Mouse (Mus musculus): ENCODE results near the gene Batf. TPM values are rescaled to one million over a fixed set of nuclear protein-coding genes. Genes with fewer than 3 reads are reported as not detected.

The Batf gene
- polyA plus RNA-seq, 1 experiment from 2014 or later, result 5.3 TPM

- H3K4me2 ChIP-seq, result no peak overlapping the region
- WGBS, result 56% methylated on average over 2 of the region's 2 CpGs
- no peaks in the 10 kb centered on the region for H3K4me1 ChIP-seq
- no peak overlapping the region for H3K9ac ChIP-seq
- H3K36me3 ChIP-seq, result no peaks in the 10 kb centered on the region
- no peaks in the 10 kb centered on the region for H3K9me3 ChIP-seq
- no peak for ATAC-seq (ENCODE audit: insufficient read depth, low FRiP score, low read depth)
- H3K27ac ChIP-seq, result no peak overlapping the region
- H3K4me3 ChIP-seq (replicated peaks), result no peak overlapping the region
- no peaks in the 10 kb centered on the region for H3K27me3 ChIP-seq (replicated peaks)
Observed at GRCm38 (mm10) chr12:85736203-85736602, 49.7 kb downstream of the Batf start.

DNA sequence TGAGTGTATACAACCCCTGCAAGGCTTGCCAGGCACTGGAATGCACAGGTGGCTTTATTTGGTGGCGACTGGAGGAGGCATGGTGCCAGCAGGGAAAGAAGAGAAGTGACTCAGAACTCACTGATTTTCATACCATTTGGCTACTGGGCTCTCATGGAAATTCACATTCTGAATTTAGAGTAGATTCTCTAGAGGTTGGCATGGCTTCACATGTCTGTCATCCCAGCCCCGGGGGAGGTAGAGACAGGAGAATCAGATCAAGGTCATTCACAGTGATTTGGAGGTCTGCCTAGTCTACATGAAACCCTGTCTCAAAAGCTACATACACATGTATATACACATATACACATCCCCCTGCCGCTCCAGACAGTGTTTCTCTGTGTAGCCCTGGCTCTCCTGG is 50.5 kb downstream of the Batf start:
- no peaks in the 10 kb centered on the region for H3K27me3 ChIP-seq (replicated peaks)
- no peak overlapping the region for H3K9ac ChIP-seq
- ATAC-seq (ENCODE audit: insufficient read depth, low FRiP score, low read depth), result no peak
- no peak overlapping the region for H3K27ac ChIP-seq
- H3K4me3 ChIP-seq (replicated peaks), result no peak overlapping the region
- WGBS, result 88% methylated on average over 3 of the region's 3 CpGs
- no peak overlapping the region for H3K4me2 ChIP-seq
- H3K4me1 ChIP-seq, result no peaks in the 10 kb centered on the region
- no peaks in the 10 kb centered on the region for H3K36me3 ChIP-seq
- H3K9me3 ChIP-seq, result no peaks in the 10 kb centered on the region

- H3K27me3 ChIP-seq (replicated peaks), result 0 out of 2 replicates have a peak, but pooled peaks cover 7% of the 10 kb centered on the region
- peak within 1 kb of the TSS; percentile 46 for H3K4me3 ChIP-seq (replicated peaks)
- no peak within 1 kb of the TSS for H3K27ac ChIP-seq
- H3K36me3 ChIP-seq, result no peaks in the 10 kb centered on the region
- ATAC-seq (ENCODE audit: insufficient read depth, low FRiP score, low read depth), result peak; percentile 87
- no peaks in the 10 kb centered on the region for H3K9me3 ChIP-seq
- 2% methylated on average over 49 of the region's 51 CpGs for WGBS
- H3K4me2 ChIP-seq, result peak within 1 kb of the TSS; percentile 95
- H3K9ac ChIP-seq, result no peak within 1 kb of the TSS; the same call in 1 of the 2 replicates
- H3K4me1 ChIP-seq, result peaks cover 8% of the 10 kb centered on the region; the same call in 1 of the 2 replicates
Observed at GRCm38 (mm10) chr12:85745827-85746695, 59.6 kb downstream of the Batf start, which contains the start of gene Flvcr2. Gene Flvcr2, plus strand, starts transcription at chr12:85746539.

GRCm38 (mm10) chr12:85746696-85747219 is 60.3 kb downstream of the Batf start:
- ATAC-seq (ENCODE audit: insufficient read depth, low FRiP score, low read depth), result 0 out of 2 replicates have a peak, but pooled peaks have one; percentile 25
- 0 out of 2 replicates have a peak, but pooled peaks cover 7% of the 10 kb centered on the region for H3K27me3 ChIP-seq (replicated peaks)
- H3K36me3 ChIP-seq, result no peaks in the 10 kb centered on the region
- H3K4me3 ChIP-seq (replicated peaks), result peak overlapping the region; percentile 46
- peak overlapping the region; percentile 95 for H3K4me2 ChIP-seq
- 19% methylated on average over 21 of the region's 21 CpGs for WGBS
- no peak overlapping the region for H3K27ac ChIP-seq
- no peaks in the 10 kb centered on the region for H3K9me3 ChIP-seq
- H3K4me1 ChIP-seq, result peaks cover 8% of the 10 kb centered on the region; the same call in 1 of the 2 replicates
- no peak overlapping the region; the same call in 1 of the 2 replicates for H3K9ac ChIP-seq

- H3K27ac ChIP-seq, result no peak overlapping the region
- ATAC-seq (ENCODE audit: insufficient read depth, low FRiP score, low read depth), result no peak
Observed at GRCm38 (mm10) chr12:85747343-85747742, 60.9 kb downstream of the Batf start.

DNA sequence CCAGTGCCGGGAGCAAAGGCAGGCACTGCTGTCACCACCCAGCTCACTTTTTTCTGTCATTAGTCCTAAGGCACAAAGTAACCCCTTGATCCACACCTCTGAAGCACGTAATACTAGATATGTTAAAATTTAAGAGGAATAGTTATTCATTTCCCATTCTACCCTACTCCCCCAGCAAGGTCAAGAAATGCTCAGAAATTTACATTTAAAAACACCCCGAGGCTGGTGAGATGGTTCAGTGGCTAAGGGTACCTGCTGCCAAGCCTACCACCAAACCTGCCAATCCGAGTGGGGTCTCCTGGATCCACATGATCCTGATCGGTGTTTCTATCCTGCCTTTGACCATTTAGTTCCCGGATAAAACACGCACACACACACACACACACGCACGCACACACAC is 63.4 kb downstream of the Batf start:
- Histone ChIP-seq H3K4me1 (peaks cover 8% of the 10 kb centered on the region; the same call in 1 of the 2 replicates), H3K4me2 (no peak overlapping the region), H3K27me3 (replicated peaks) (0 out of 2 replicates have a peak, but pooled peaks cover 7% of the 10 kb centered on the region), H3K4me3 (replicated peaks) (no peak overlapping the region), H3K9me3 (no peaks in the 10 kb centered on the region), H3K9ac (no peak overlapping the region), H3K27ac (no peak overlapping the region), H3K36me3 (no peaks in the 10 kb centered on the region)
- WGBS, result 83% methylated on average over 9 of the region's 9 CpGs
- no peak for ATAC-seq (ENCODE audit: insufficient read depth, low FRiP score, low read depth)

More at GRCm38 (mm10) chr12:85747343-85747742, 60.9 kb downstream of the Batf start:
- Histone ChIP-seq H3K36me3 (no peaks in the 10 kb centered on the region), H3K4me2 (peak overlapping the region; percentile 95; the same call in 1 of the 2 replicates), H3K9me3 (no peaks in the 10 kb centered on the region), H3K9ac (no peak overlapping the region), H3K27me3 (replicated peaks) (0 out of 2 replicates have a peak, but pooled peaks cover 7% of the 10 kb centered on the region), H3K4me3 (replicated peaks) (no peak overlapping the region), H3K4me1 (peaks cover 8% of the 10 kb centered on the region; the same call in 1 of the 2 replicates)
- 77% methylated on average over 10 of the region's 10 CpGs for WGBS

DNA sequence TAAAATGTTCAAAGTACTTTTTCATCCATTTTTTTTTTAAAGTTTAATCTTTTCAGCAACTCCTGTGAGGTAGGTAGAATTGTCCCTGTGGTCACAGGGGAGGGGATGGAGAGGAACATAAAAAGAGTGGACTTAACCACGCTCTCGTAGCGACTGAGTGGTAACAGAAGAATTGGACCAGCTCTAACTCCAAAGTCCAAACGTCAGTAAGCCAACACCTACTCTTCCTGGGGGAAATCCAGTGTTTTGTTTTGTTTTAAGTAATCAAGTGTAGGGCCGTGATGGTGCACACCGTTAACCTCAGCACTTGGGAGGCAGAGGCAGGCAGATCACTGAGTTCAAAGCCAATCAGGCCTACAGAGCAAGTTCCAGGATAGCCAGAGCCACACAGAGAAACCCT is 65.6 kb downstream of the Batf start:
- no peak overlapping the region for H3K9ac ChIP-seq
- no peak overlapping the region for H3K4me2 ChIP-seq
- H3K27me3 ChIP-seq (replicated peaks), result 0 out of 2 replicates have a peak, but pooled peaks cover 2% of the 10 kb centered on the region
- no peaks in the 10 kb centered on the region for H3K36me3 ChIP-seq
- H3K27ac ChIP-seq, result no peak overlapping the region
- no peak for ATAC-seq (ENCODE audit: insufficient read depth, low FRiP score, low read depth)
- H3K4me1 ChIP-seq, result peaks cover under 1% of the 10 kb centered on the region; the same call in 1 of the 2 replicates
- H3K4me3 ChIP-seq (replicated peaks), result no peak overlapping the region
- H3K9me3 ChIP-seq, result no peaks in the 10 kb centered on the region
- 82% methylated on average over 6 of the region's 6 CpGs for WGBS

DNA sequence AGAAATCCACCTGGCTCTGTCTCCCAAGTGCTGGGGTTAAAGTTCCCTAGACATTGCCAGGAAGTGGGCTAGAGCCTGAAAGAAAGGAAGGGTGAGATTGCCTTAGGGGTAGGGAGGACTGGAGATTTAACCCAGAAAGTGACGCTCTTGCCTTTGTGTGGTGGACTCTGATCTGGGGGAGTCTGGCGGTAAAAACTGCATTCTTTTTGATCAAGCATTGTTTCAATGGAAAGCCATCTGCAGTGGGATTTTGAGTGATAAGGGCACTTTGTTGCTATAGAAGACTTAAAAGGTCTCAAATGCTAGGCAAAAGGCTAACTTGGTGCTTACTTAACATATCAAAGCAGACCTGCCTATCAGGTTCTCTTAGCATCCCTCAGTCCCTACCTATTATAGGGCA is 66.8 kb downstream of the Batf start:
- Histone ChIP-seq H3K9me3 (no peaks in the 10 kb centered on the region), H3K4me3 (replicated peaks) (no peak overlapping the region), H3K36me3 (no peaks in the 10 kb centered on the region), H3K27ac (no peak overlapping the region), H3K9ac (no peak overlapping the region), H3K27me3 (replicated peaks) (no peaks in the 10 kb centered on the region), H3K4me2 (no peak overlapping the region), H3K4me1 (no peaks in the 10 kb centered on the region)
- no peak for ATAC-seq (ENCODE audit: insufficient read depth, low FRiP score, low read depth)
- 44% methylated on average over 2 of the region's 2 CpGs for WGBS

DNA sequence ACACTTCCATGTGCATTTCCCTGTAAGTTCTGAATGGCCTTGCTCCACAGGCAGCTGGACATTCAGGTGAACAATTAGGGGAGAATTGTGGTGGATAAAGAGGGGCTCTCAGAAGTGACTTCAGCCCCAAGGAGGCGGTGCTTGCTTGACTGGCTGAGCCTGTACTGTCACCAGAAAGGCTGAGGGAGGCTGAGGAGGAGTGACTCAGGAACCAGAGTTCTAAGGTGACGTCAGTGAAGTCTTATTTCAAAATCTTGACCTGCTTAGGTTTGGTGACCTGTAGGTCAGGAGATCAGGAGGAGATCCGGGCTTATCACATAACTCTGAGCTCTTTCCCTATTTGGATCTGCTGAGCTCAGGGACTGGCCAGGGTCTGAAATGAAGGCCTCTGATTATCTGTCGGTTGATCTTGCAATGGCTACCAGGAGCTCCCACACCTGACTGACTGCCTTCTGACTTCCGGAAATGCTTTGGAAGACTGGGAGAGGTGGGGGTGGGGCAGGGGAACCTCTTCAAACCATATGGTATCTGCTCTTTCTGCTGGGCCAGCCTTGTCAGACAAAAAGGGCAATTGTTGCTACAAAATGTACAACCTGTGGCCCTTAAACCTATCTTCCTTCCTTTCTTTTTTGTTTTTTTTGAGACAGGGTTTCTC is 68.3 kb downstream of the Batf start:
- no peak overlapping the region for H3K9ac ChIP-seq
- H3K27ac ChIP-seq, result no peak overlapping the region
- H3K9me3 ChIP-seq, result no peaks in the 10 kb centered on the region
- H3K27me3 ChIP-seq (replicated peaks), result no peaks in the 10 kb centered on the region
- ATAC-seq (ENCODE audit: insufficient read depth, low FRiP score, low read depth), result no peak
- WGBS, result 47% methylated on average over 5 of the region's 5 CpGs
- no peaks in the 10 kb centered on the region for H3K4me1 ChIP-seq
- no peaks in the 10 kb centered on the region for H3K36me3 ChIP-seq
- no peak overlapping the region for H3K4me3 ChIP-seq (replicated peaks)
- no peak overlapping the region for H3K4me2 ChIP-seq

- Histone ChIP-seq H3K36me3 (no peaks in the 10 kb centered on the region), H3K9me3 (no peaks in the 10 kb centered on the region), H3K4me3 (replicated peaks) (no peak overlapping the region), H3K4me2 (no peak overlapping the region), H3K27me3 (replicated peaks) (no peaks in the 10 kb centered on the region), H3K27ac (no peak overlapping the region), H3K4me1 (no peaks in the 10 kb centered on the region), H3K9ac (no peak overlapping the region)
- no peak for ATAC-seq (ENCODE audit: insufficient read depth, low FRiP score, low read depth)
- WGBS, result 77% methylated on average over 3 of the region's 3 CpGs
Observed at GRCm38 (mm10) chr12:85756455-85756854, 70.0 kb downstream of the Batf start.

DNA sequence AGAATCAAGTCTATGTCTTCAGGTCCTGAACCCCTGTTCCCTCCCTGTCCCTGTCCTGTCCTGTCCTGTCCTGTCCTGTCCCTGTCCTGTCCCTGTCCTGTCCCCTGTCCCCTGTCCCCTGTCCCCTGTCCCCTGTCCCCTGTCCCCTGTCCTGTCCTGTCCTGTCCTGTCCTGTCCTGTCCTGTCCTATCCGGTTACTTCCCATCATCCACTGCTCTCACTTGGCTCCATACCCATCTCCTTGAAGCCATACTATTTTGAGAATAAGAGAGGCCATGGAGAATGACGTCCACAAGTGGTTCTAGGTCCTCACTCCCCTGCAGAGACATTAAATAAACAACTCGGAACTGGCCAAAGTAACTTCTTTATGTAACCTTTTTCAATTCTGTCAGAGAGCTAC is 70.6 kb downstream of the Batf start:
- Histone ChIP-seq H3K27ac (no peak overlapping the region), H3K9me3 (no peaks in the 10 kb centered on the region), H3K27me3 (replicated peaks) (no peaks in the 10 kb centered on the region), H3K4me3 (replicated peaks) (no peak overlapping the region), H3K9ac (no peak overlapping the region), H3K4me1 (no peaks in the 10 kb centered on the region), H3K36me3 (no peaks in the 10 kb centered on the region), H3K4me2 (no peak overlapping the region)
- ATAC-seq (ENCODE audit: insufficient read depth, low FRiP score, low read depth), result no peak
- 67% methylated on average over 3 of the region's 3 CpGs for WGBS

All from stomach, embryonic 15.5 days (tissue).